Mouse (Mus musculus) forebrain, embryonic 13.5 days (tissue): ENCODE results near the gene Anp32b. TPM values are rescaled to one million over a fixed set of nuclear protein-coding genes. Genes with fewer than 3 reads are reported as not detected.

Source experiments
- ATAC-seq: fragments of 200-750 bp; cut with Nextera tagmentation; 2 replicates; pipeline ENCODE4 v1.8.0; 2017
- H3K27ac ChIP-seq: fragments of 300-500 bp; sonication (generic); 2 replicates; pipeline ENCODE4 v1.5.1; 2015; ENCODE audit warnings: inconsistent platforms, mild to moderate bottlenecking, moderate library complexity
- H3K27me3 ChIP-seq: fragments of 300-500 bp; sonication (generic); 2 replicates; pipeline ENCODE4 v1.6.1; 2015; ENCODE audit warnings: mild to moderate bottlenecking, inconsistent platforms
- H3K36me3 ChIP-seq: fragments of 300-500 bp; sonication (generic); 2 replicates; pipeline ENCODE4 v1.6.1; 2015; ENCODE audit warnings: mild to moderate bottlenecking, inconsistent platforms; ENCODE audit not compliant: poor library complexity, severe bottlenecking
- H3K4me1 ChIP-seq: fragments of 300-500 bp; sonication (generic); 2 replicates; pipeline ENCODE4 v1.6.1; 2015; ENCODE audit warnings: inconsistent platforms
- H3K4me2 ChIP-seq: fragments of 300-500 bp; sonication (generic); 2 replicates; pipeline ENCODE4 v1.6.1; 2015; ENCODE audit warnings: inconsistent platforms, mild to moderate bottlenecking, moderate library complexity
- H3K4me3 ChIP-seq: fragments of 300-500 bp; sonication (generic); 2 replicates; pipeline ENCODE4 v1.5.1; 2015; ENCODE audit warnings: mild to moderate bottlenecking, inconsistent platforms
- H3K9ac ChIP-seq: fragments of 300-500 bp; sonication (generic); 2 replicates; pipeline ENCODE4 v1.6.1; 2015; ENCODE audit warnings: mild to moderate bottlenecking, inconsistent platforms
- H3K9me3 ChIP-seq: fragments of 300-500 bp; sonication (generic); replicated peaks from 2 replicates; pipeline ENCODE4 v1.6.1; 2016; ENCODE audit warnings: inconsistent platforms
- WGBS: fragments of 180-500 bp; shearing (Covaris S2); methylation state at CpG from one replicate; pipeline ENCODE4 v1.1.7; 2015; 5-methylcytosine and 5-hydroxymethylcytosine counted together
- polyA plus RNA-seq: library from polyadenylated mRNA; unstranded; fragments of >200 nt; fragmentation: Nextera tagmentation; extraction: Ambion mirVana; gene quantifications from 2 replicates; pipeline ENCODE4 v1.2.1, GENCODE M21; 2015

The Anp32b gene
- polyA plus RNA-seq, 1 experiment from 2014 or later = 214 TPM

DNA sequence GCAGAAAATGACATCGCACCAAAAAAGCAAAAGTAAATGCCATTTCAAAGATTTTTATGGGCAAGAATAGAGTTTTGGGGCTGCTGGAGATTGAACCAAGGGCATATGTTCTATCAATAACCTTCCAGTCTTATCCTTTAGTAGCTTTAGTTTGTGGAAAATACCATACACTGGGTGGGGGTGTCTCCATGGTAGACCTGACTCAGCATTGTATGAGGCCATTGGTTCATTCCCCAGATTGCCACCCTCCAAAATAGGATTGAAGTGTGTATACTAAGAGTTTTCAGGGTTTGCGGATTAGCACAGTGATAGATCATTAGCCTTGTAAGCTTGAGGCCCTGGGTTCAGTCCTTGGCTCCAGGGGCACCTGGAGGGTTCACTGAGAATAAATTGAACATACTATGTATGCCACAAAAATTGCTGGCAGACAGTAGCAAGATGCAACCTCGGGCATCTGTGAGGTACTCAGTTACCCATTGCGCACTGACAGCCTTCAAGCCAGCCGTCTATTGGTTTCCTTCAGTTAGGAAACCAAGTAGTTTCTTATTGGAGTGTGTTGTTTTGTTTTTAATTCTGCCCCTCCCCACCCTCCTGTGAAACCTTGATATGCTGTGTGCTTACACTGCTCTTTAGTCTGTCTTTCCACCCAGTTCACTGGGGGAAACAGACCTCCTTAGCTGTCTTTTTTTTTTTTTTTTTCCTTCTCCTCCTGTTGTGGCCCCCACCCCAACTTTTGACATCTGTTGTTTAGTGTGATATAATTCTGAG lies 3.6 kb downstream of the Anp32b start:
- Histone ChIP-seq H3K9ac (0 out of 2 replicates have a peak overlapping the region, but pooled peaks have one; percentile 17), H3K27ac (no peak overlapping the region), H3K4me2 (peak overlapping the region; percentile 90), H3K9me3 (no peaks in the 10 kb centered on the region), H3K4me3 (no peak overlapping the region), H3K36me3 (0 out of 2 replicates have a peak, but pooled peaks cover 8% of the 10 kb centered on the region), H3K4me1 (peaks cover 58% of the 10 kb centered on the region), H3K27me3 (no peaks in the 10 kb centered on the region)
- ATAC-seq = no peak
- 75% methylated on average over 5 of the region's 5 CpGs for WGBS

DNA sequence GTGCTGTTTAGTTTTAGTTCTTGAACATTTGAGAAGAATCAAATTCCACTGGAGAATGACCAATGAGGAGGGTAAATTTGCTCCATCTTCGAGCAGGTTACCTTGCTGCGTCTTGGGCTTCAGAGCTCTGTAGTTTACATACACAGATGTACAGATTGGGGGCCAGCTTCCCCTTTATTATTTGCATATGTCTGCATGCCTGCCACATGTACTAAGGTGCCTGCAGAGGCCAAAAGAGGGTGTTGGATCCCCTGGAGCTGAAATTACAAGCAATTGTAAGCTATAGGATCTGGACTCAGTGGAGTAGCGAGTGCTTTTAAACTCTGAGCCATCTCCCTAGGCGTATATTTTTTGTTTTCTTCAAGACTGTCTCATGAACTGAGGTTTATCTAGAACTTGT lies 6.1 kb downstream of the Anp32b start:
- H3K9ac ChIP-seq = no peak overlapping the region
- H3K4me3 ChIP-seq = no peak overlapping the region
- H3K4me2 ChIP-seq = no peak overlapping the region
- WGBS = 91% methylated on average over 4 of the region's 4 CpGs
- peaks cover 25% of the 10 kb centered on the region for H3K36me3 ChIP-seq
- H3K9me3 ChIP-seq = no peaks in the 10 kb centered on the region
- peaks cover 52% of the 10 kb centered on the region for H3K4me1 ChIP-seq
- no peak overlapping the region for H3K27ac ChIP-seq
- no peaks in the 10 kb centered on the region for H3K27me3 ChIP-seq
- ATAC-seq = no peak

DNA sequence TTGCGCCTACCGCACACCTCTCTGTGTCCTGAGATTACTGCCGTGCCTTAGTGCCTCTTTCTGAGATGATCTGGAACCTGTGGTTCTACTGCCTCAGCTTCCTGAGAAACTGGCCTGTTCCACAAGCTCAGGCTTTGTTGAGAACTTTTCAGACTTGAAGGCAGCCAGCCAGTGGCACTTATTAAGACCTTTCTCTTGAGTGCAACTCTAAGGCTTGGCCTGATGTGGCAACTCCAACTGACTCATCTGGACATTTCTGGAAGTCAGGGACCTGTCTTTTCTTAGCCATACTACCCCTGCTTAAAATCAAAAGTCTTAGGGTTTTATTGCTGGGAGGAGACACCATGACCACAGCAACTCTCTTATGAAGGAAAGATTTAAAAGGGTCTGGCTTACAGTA lies 6.5 kb downstream of the Anp32b start:
- ATAC-seq = no peak
- H3K27ac ChIP-seq = no peak overlapping the region
- peaks cover 51% of the 10 kb centered on the region for H3K4me1 ChIP-seq
- H3K4me3 ChIP-seq = no peak overlapping the region
- H3K4me2 ChIP-seq = no peak overlapping the region
- H3K9ac ChIP-seq = no peak overlapping the region
- no peaks in the 10 kb centered on the region for H3K9me3 ChIP-seq
- 96% methylated on average over 3 of the region's 3 CpGs for WGBS
- peaks cover 28% of the 10 kb centered on the region for H3K36me3 ChIP-seq
- H3K27me3 ChIP-seq = no peaks in the 10 kb centered on the region

DNA sequence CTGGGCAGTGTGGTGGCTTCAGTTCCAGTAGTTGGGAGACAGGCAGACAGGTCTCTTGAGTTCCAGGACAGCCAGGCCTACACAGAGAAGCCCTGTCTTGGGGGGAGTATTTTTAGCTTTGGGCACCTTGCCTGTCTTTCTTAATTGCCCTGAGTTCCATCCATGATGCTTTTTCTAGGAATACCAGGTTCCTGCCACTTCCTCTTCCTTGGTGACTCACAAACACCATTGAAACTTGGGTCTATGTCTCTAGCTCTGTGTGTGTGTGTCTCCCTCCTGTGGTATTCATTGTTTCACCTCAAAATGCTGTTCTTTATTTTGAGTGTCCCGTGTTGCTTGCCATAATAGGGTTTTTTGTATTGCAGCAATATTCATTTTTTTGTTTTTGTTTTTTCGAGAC lies 7.7 kb downstream of the Anp32b start:
- Histone ChIP-seq H3K9me3 (no peaks in the 10 kb centered on the region), H3K27ac (no peak overlapping the region), H3K4me3 (no peak overlapping the region), H3K4me1 (peaks cover 39% of the 10 kb centered on the region), H3K4me2 (no peak overlapping the region), H3K9ac (no peak overlapping the region), H3K36me3 (peaks cover 40% of the 10 kb centered on the region), H3K27me3 (no peaks in the 10 kb centered on the region)
- no peak for ATAC-seq
- 88% methylated on average over 2 of the region's 2 CpGs for WGBS

DNA sequence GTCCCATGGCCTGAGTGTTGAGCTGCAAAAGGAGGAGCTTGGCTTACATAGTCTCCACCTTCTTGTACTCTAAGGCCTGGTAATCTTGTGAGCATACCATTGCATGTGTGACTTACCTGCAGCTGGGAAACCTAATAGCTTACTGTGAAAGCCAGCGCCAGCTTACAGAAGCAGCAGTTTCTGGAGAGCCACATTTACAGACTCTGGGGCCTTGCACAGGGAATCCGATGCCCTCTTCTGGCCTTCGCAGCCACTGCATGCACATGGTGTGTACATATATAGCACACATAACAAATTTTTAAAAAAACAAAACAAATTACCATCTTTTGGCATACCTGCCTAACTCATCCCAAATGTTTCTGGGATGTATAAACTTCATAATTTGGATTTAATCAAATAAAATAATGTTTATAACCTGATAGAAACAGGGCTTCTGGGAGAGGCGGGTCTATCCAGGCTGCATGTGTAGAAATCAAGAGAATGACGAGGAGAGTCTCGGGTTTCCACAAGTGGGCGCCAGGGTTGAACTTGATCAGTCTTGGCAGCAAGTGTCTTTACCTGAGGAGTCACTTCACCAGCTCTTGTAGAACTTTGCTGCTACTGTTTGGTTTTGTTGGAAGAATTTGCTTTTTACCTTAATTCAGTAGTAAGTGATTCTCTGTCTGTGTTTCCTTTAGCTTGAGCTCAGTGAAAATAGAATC lies 12.6 kb downstream of the Anp32b start:
- Histone ChIP-seq H3K9ac (no peak overlapping the region), H3K36me3 (peaks cover 80% of the 10 kb centered on the region), H3K9me3 (no peaks in the 10 kb centered on the region), H3K27ac (no peak overlapping the region), H3K27me3 (no peaks in the 10 kb centered on the region), H3K4me3 (no peak overlapping the region), H3K4me2 (no peak overlapping the region), H3K4me1 (no peaks in the 10 kb centered on the region)
- 84% methylated on average over 7 of the region's 7 CpGs for WGBS
- ATAC-seq = peak; percentile 36; the same call in 1 of the 2 replicates

DNA sequence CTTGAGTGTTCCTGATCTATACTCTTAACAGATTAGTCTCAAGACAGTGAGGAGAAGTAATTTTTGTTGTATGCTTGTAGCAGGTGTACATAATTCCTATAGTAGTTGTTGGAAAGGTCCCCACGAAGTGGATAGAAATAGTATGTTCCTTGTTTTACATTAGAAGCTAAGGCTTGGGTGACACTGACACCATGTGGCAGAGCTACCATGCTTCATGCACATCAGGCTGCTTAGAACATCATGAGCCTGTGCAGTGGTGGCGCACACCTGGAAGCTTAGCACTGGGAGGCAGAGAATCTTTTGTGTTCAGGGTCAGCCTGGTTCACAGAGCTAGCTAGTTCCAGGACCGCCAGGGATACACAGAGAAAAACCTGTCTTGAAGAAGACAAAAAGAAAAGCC lies 15.0 kb downstream of the Anp32b start:
- H3K36me3 ChIP-seq = peaks cover 96% of the 10 kb centered on the region

DNA sequence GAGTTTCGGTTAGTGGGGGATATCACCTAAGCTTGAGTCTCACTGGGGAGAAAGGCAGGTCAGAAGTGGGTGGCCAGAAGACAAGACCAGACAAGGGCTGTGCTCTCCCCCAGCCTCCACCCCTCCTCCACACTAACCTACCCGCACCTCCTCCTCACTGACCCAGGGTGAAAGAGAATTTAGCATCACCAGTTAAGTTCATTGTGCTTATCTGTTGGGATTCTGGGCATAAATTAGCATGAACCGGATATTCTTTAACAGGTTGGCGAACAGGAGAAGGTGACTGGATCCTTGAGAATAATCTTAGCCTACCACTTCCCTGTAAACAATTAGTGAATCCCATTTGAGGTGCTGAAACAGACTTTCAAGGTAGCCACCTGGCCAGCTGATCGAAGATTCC lies 24.4 kb downstream of the Anp32b start:
- ATAC-seq = no peak
- Histone ChIP-seq H3K27ac (no peak overlapping the region), H3K4me3 (no peak overlapping the region), H3K4me1 (no peaks in the 10 kb centered on the region), H3K4me2 (no peak overlapping the region), H3K36me3 (peaks cover 72% of the 10 kb centered on the region), H3K9ac (no peak overlapping the region), H3K27me3 (no peaks in the 10 kb centered on the region), H3K9me3 (no peaks in the 10 kb centered on the region)
- WGBS = 93% methylated on average over 5 of the region's 5 CpGs

More for the DNA sequence above, 15.0 kb downstream of the Anp32b start:
- no peak overlapping the region for H3K4me2 ChIP-seq
- H3K27me3 ChIP-seq = no peaks in the 10 kb centered on the region
- H3K27ac ChIP-seq = no peak overlapping the region
- no peak overlapping the region for H3K4me3 ChIP-seq
- 92% methylated on average over 3 of the region's 3 CpGs for WGBS
- H3K4me1 ChIP-seq = no peaks in the 10 kb centered on the region
- no peak for ATAC-seq
- H3K9me3 ChIP-seq = no peaks in the 10 kb centered on the region
- H3K9ac ChIP-seq = no peak overlapping the region

DNA sequence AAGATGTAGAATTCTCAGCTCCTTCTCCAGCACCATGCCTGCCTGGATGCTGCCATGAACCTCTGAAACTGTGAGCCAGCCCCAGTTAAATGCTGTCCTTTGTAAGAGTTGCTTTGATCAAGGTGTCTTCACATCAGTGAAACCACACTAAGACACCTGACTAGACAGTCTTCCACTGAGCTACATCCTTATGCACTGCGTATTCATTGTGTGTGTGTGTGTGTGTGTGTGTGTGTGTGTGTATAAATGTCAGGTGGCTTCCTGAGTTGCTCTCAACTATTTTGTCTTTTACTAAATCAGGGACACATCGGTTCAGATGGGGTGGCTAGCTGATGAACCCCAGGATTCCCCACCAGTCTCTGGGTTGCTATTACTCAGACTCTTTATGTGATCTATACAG lies 28.4 kb downstream of the Anp32b start:
- no peak for ATAC-seq
- H3K4me2 ChIP-seq = no peak overlapping the region
- 94% methylated on average over 2 of the region's 2 CpGs for WGBS
- H3K4me3 ChIP-seq = no peak overlapping the region
- H3K9me3 ChIP-seq = no peaks in the 10 kb centered on the region
- no peak overlapping the region for H3K9ac ChIP-seq
- no peak overlapping the region for H3K27ac ChIP-seq
- H3K36me3 ChIP-seq = peaks cover 37% of the 10 kb centered on the region
- H3K27me3 ChIP-seq = no peaks in the 10 kb centered on the region
- no peaks in the 10 kb centered on the region for H3K4me1 ChIP-seq

DNA sequence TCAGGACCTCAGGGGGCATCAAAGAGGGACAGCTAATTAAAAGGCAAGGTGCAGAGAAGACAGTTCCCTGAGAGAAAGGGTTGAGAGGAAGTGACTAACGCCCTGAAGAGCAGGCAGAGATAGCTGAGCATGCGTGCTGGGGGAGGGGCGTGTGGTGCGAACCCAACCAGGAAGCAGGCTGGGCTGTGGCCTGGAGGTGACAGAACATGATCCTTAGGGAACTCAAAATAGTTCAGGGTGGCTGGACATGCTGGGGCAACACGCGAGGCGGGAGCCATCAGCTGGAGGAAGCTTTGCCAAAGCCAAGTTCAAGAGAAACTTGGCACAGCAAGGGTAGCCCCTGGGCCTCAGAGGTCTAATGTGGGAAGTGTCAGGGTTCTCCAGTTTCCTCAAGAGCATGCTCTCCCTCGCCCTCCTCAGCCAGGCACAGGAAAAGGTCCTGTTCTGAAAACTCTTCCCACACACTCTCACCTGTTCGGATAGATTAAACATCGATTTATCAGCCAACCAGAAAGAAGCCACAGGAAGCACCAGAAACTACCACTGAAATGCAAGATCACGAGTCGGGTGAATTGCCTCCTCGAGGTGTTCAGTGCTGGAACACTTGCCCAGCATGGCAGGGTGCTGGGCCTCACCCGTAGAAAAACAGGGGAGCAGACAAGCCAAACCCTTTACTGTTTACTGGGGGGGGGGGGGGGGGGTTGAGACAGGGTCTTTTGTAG lies 35.2 kb downstream of the Anp32b start:
- no peak overlapping the region for H3K9ac ChIP-seq
- H3K4me1 ChIP-seq = peaks cover 14% of the 10 kb centered on the region
- H3K9me3 ChIP-seq = no peaks in the 10 kb centered on the region
- H3K4me2 ChIP-seq = no peak overlapping the region
- no peak overlapping the region for H3K27ac ChIP-seq
- H3K4me3 ChIP-seq = no peak overlapping the region
- 61% methylated on average over 14 of the region's 14 CpGs for WGBS
- H3K27me3 ChIP-seq = no peaks in the 10 kb centered on the region
- ATAC-seq = no peak
- no peaks in the 10 kb centered on the region for H3K36me3 ChIP-seq

DNA sequence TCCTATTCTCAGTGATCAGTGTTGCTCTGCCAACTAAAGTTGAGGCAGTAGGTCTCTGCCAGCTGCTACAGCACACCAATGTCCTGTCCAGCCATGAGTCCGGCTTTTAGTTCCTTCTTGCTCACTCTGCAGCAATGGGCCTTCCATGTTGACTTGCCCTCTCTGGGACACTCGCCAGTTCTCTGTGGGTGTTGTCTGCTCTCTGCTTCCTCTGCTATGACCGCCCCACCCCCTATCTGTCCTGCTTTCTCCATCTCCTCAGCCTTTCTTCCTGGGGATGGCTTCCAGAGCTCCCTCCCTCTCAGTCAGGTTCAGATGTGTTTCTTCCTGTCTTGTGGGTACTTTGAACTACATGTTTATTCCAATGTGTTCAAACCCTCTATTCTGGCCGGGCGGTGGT lies 36.6 kb downstream of the Anp32b start:
- ATAC-seq = no peak
- H3K27me3 ChIP-seq = no peaks in the 10 kb centered on the region
- WGBS = 93% methylated on average over 5 of the region's 5 CpGs
- H3K27ac ChIP-seq = no peak overlapping the region
- H3K4me3 ChIP-seq = no peak overlapping the region
- no peaks in the 10 kb centered on the region for H3K9me3 ChIP-seq
- no peaks in the 10 kb centered on the region for H3K36me3 ChIP-seq
- H3K4me2 ChIP-seq = no peak overlapping the region
- H3K9ac ChIP-seq = no peak overlapping the region
- H3K4me1 ChIP-seq = peaks cover 14% of the 10 kb centered on the region

DNA sequence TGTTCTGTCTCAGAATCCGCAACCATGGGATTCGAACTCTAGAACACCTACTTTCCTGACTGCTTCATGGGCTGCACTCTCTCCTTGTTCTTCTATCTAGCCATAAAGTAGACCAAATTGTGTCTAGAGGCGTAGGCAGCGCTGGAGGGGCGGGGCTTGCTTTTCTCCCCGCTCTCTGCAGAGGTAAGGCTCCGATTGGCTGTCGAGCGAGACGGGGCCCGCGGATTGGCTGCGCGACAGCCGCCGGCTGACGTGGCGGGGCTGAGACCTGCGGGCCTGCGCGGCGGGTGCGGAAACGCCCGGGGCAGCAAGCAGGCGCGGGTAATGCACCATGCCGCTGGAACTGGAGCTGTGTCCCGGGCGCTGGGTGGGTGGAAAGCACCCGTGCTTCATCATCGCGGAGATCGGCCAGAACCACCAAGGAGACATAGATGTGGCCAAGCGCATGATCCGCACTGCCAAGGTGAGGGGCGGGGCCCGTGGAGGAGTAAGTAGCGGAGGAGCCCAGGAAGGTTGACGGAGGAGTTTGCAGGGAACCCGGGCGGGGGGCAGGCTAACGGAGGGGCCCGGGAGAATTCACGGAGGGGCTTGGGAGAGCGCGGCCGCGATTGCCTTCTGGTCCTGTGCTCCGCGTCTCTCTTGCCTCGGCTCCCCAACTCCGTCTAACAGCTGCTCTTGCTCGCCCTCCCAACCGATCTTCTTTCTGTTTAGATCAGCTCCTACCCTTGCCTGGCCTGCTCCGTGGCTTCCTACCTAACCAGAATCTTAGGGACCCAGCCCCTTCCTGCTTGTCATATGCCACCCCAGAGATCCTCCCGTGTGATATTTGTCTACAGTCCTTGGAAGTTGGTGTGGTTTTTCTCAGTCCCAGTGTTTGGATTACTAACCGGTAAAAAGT lies 38.6 kb downstream of the Anp32b start, which contains the start of gene Nans:
TSS of gene Nans (plus strand) at position 221 of the 898 bp plus-strand sequence.
- Histone ChIP-seq H3K4me1 (peaks cover 14% of the 10 kb centered on the region), H3K4me3 (peak within 1 kb of the TSS; percentile 78), H3K9ac (peak within 1 kb of the TSS; percentile 84), H3K27ac (peak within 1 kb of the TSS; percentile 77), H3K9me3 (no peaks in the 10 kb centered on the region), H3K36me3 (peaks cover 18% of the 10 kb centered on the region), H3K4me2 (peak within 1 kb of the TSS; percentile 77), H3K27me3 (no peaks in the 10 kb centered on the region)
- peak; percentile 100 for ATAC-seq
- under 1% methylated on average over 57 of the region's 58 CpGs for WGBS
